Mouse (Mus musculus) midbrain, embryonic 15.5 days (tissue): ENCODE results near the gene Cavin3. TPM values are rescaled to one million over a fixed set of nuclear protein-coding genes. Genes with fewer than 3 reads are reported as not detected.

Experiments
- ATAC-seq: fragments of 200-750 bp; cut with Nextera tagmentation; replicated peaks from 2 replicates; pipeline ENCODE4 v1.8.0; 2017; ENCODE audit warnings: moderate TSS enrichment
- H3K27ac ChIP-seq: fragments of 300-500 bp; sonication (generic); 2 replicates; pipeline ENCODE4 v1.5.1; 2015; ENCODE audit warnings: mild to moderate bottlenecking, inconsistent platforms
- H3K27me3 ChIP-seq: fragments of 300-500 bp; sonication (generic); replicated peaks from 2 replicates; pipeline ENCODE4 v1.6.1; 2015; ENCODE audit warnings: inconsistent platforms
- H3K36me3 ChIP-seq: fragments of 300-500 bp; sonication (generic); replicated peaks from 2 replicates; pipeline ENCODE4 v1.6.1; 2015; ENCODE audit warnings: inconsistent platforms
- H3K4me1 ChIP-seq: fragments of 300-500 bp; sonication (generic); 2 replicates; pipeline ENCODE4 v1.6.1; 2015; ENCODE audit warnings: inconsistent platforms
- H3K4me2 ChIP-seq: fragments of 300-500 bp; sonication (generic); 2 replicates; pipeline ENCODE4 v1.6.1; 2015; ENCODE audit warnings: inconsistent platforms, mild to moderate bottlenecking, moderate library complexity
- H3K4me3 ChIP-seq: fragments of 300-500 bp; sonication (generic); 2 replicates; pipeline ENCODE4 v1.5.1; 2015; ENCODE audit warnings: mild to moderate bottlenecking, inconsistent platforms
- H3K9ac ChIP-seq: fragments of 300-500 bp; sonication (generic); 2 replicates; pipeline ENCODE4 v1.6.1; 2015; ENCODE audit warnings: mild to moderate bottlenecking, inconsistent platforms
- H3K9me3 ChIP-seq: fragments of 300-500 bp; sonication (generic); 2 replicates; pipeline ENCODE4 v1.6.1; 2016; ENCODE audit warnings: inconsistent platforms
- WGBS: fragments of 180-500 bp; shearing (Covaris S2); methylation state at CpG from one replicate; pipeline ENCODE4 v1.1.7; 2015; ENCODE audit warnings: mixed read lengths; 5-methylcytosine and 5-hydroxymethylcytosine counted together
- polyA plus RNA-seq: library from polyadenylated mRNA; unstranded; fragments of >200 nt; fragmentation: Nextera tagmentation; extraction: Ambion mirVana; gene quantifications from 2 replicates; pipeline ENCODE4 v1.2.1, GENCODE M21; 2015

Gene Cavin3
- polyA plus RNA-seq, 1 experiment from 2014 or later = 27.1 TPM

GRCm38 (mm10) chr7:105433859-105434258 is 48.2 kb downstream of the Cavin3 start:
- H3K4me3 ChIP-seq = no peak overlapping the region
- no peak for ATAC-seq
- H3K4me2 ChIP-seq = no peak overlapping the region
- no peaks in the 10 kb centered on the region for H3K27me3 ChIP-seq
- H3K9me3 ChIP-seq = no peaks in the 10 kb centered on the region
- H3K36me3 ChIP-seq = no peaks in the 10 kb centered on the region
- no peak overlapping the region for H3K9ac ChIP-seq
- no peaks in the 10 kb centered on the region for H3K4me1 ChIP-seq
- no peak overlapping the region for H3K27ac ChIP-seq
- WGBS = 87% methylated on average over 17 of the region's 17 CpGs

GRCm38 (mm10) chr7:105432058-105432457 is 50.0 kb downstream of the Cavin3 start:
- Histone ChIP-seq H3K27ac (no peak overlapping the region), H3K4me1 (no peaks in the 10 kb centered on the region), H3K36me3 (no peaks in the 10 kb centered on the region), H3K4me3 (no peak overlapping the region), H3K4me2 (no peak overlapping the region), H3K27me3 (no peaks in the 10 kb centered on the region), H3K9ac (no peak overlapping the region), H3K9me3 (no peaks in the 10 kb centered on the region)
- 81% methylated on average over 1 of the region's 1 CpGs for WGBS
- no peak for ATAC-seq

Other genes with a start within 250 kb of the Cavin3 start
- gene Olfr688, start 194.2 kb downstream of the Cavin3 start, polyA plus RNA-seq = not detected in 2 replicates
- gene Olfr689, start 171.1 kb downstream of the Cavin3 start, polyA plus RNA-seq = not detected in 2 replicates
- not detected in 2 replicates for gene Olfr690, start 148.2 kb downstream of the Cavin3 start, polyA plus RNA-seq
- gene Olfr691, start 140.0 kb downstream of the Cavin3 start, polyA plus RNA-seq = 0.28 and 0.46 TPM in 2 replicates
- not detected in 2 replicates for gene Olfr692, start 114.1 kb downstream of the Cavin3 start, polyA plus RNA-seq
- gene Gm5901, start 107.3 kb downstream of the Cavin3 start, polyA plus RNA-seq = not detected in 2 replicates
- 51.8 and 52.7 TPM in 2 replicates for gene Fam160a2, start 82.2 kb downstream of the Cavin3 start, polyA plus RNA-seq
- 0.09 and 0.10 TPM in 2 replicates for gene Cnga4, start 77.7 kb downstream of the Cavin3 start, polyA plus RNA-seq
- 4.5 and 5.9 TPM in 2 replicates for gene Cckbr, start 56.6 kb downstream of the Cavin3 start, polyA plus RNA-seq
- gene Smpd1, start 72.1 kb upstream of the Cavin3 start, polyA plus RNA-seq = 93.0 and 94.6 TPM in 2 replicates
- 319 and 325 TPM in 2 replicates for gene Apbb1, start 99.4 kb upstream of the Cavin3 start, polyA plus RNA-seq
- gene Hpx, start 117.8 kb upstream of the Cavin3 start, polyA plus RNA-seq = 0.18 and 0.41 TPM in 2 replicates
- gene Trim3, start 151.3 kb upstream of the Cavin3 start, polyA plus RNA-seq = 106 and 107 TPM in 2 replicates
- gene Timm10b, start 157.8 kb upstream of the Cavin3 start, polyA plus RNA-seq = 127 and 140 TPM in 2 replicates
- gene Arfip2, start 158.1 kb upstream of the Cavin3 start, polyA plus RNA-seq = 86.7 and 96.9 TPM in 2 replicates
- gene Gm45799, start 158.3 kb upstream of the Cavin3 start, polyA plus RNA-seq = 12.8 and 18.7 TPM in 2 replicates
- gene Dnhd1, start 168.5 kb upstream of the Cavin3 start, polyA plus RNA-seq = 1.00 and 2.7 TPM in 2 replicates